Mouse (Mus musculus) CH12.LX (cell line): ENCODE results near the gene Mpo. TPM values are rescaled to one million over a fixed set of nuclear protein-coding genes. Genes with fewer than 3 reads are reported as not detected.

Experiments used
- DNase-seq: peaks from one replicate; pipeline ENCODE4 v3.0.0-alpha.2; 2013; ENCODE audit errors: extremely low read depth
- H3K27ac ChIP-seq: 2 replicates; pipeline ENCODE4 v1.5.1; 2012; ENCODE audit warnings: low read depth, mild to moderate bottlenecking, control low read depth, moderate library complexity; ENCODE audit not compliant: insufficient read depth
- H3K27me3 ChIP-seq: replicated peaks from 2 replicates; pipeline ENCODE3; 2012; ENCODE audit warnings: inconsistent platforms
- H3K36me3 ChIP-seq, 2 experiments: replicated peaks in 1 of 2; 2 replicates each; pipeline versions ENCODE3 to v1.6.1; 2012; ENCODE audit warnings: inconsistent platforms in 1 of 2, low read length in 1 of 2, mild to moderate bottlenecking in 1 of 2, mixed read lengths in 1 of 2, moderate library complexity in 1 of 2; ENCODE audit not compliant: control insufficient read depth in 1 of 2, insufficient read depth in 1 of 2
- H3K4me1 ChIP-seq, 2 experiments: 2 replicates each; pipeline ENCODE4 v1.6.1; 2012; ENCODE audit warnings: inconsistent platforms in 1 of 2, moderate library complexity in 1 of 2; ENCODE audit not compliant: insufficient read depth in 2 of 2, control insufficient read depth in 1 of 2
- H3K4me2 ChIP-seq: 2 replicates; pipeline ENCODE4 v1.6.1; 2012; ENCODE audit warnings: low read depth, mild to moderate bottlenecking, control low read depth; ENCODE audit not compliant: poor library complexity, insufficient read depth, severe bottlenecking
- H3K4me3 ChIP-seq, 3 experiments: fragments of 150-350 bp in 1 of 3; sonication (generic) in 1 of 3; replicated peaks in 1 of 3; 2 replicates each; pipeline versions ENCODE3 to v1.5.1; 2011 to 2012; ENCODE audit warnings: low read depth in 2 of 3, low read length in 2 of 3, mild to moderate bottlenecking in 2 of 3, moderate library complexity in 2 of 3, control low read depth in 1 of 3, improper control_type of control experiment in 1 of 3, inconsistent platforms in 1 of 3, mixed read lengths in 1 of 3; ENCODE audit not compliant: poor library complexity in 1 of 3
- H3K79me2 ChIP-seq: replicated peaks from 2 replicates; pipeline ENCODE4 v1.6.1; 2012; ENCODE audit warnings: mild to moderate bottlenecking, moderate library complexity; ENCODE audit not compliant: control insufficient read depth, poor library complexity, insufficient read depth, severe bottlenecking; ENCODE audit errors: extremely low read depth
- H3K9ac ChIP-seq: 2 replicates; pipeline ENCODE4 v1.6.1; 2012; ENCODE audit warnings: low read depth, mild to moderate bottlenecking, control low read depth, moderate library complexity; ENCODE audit not compliant: insufficient read depth
- H3K9me3 ChIP-seq: replicated peaks from 2 replicates; pipeline ENCODE3; 2012; ENCODE audit warnings: low read length, inconsistent platforms, mixed read lengths
- CHD1 ChIP-seq: IDR thresholded peaks from 2 replicates; pipeline ENCODE4 v1.6.1; 2012; ENCODE audit warnings: low read depth, low read length, improper control_type of control experiment, inconsistent platforms
- CHD2 ChIP-seq: IDR thresholded peaks from 2 replicates; pipeline ENCODE4 v1.6.1; 2011; ENCODE audit warnings: low read length, improper control_type of control experiment
- CTCF ChIP-seq, 2 experiments: IDR thresholded peaks in 1 of 2; conservative IDR thresholded peaks in 1 of 2; 2 replicates each; pipeline ENCODE4 v1.5.1; 2011 to 2012; ENCODE audit warnings: low read depth in 2 of 2, low read length in 2 of 2, improper control_type of control experiment in 1 of 2, inconsistent platforms in 1 of 2, mild to moderate bottlenecking in 1 of 2, moderate library complexity in 1 of 2
- ELF1 ChIP-seq: IDR thresholded peaks from 2 replicates; pipeline ENCODE4 v1.6.1; 2014; ENCODE audit warnings: low read depth, mild to moderate bottlenecking, inconsistent platforms, low read length, improper control_type of control experiment
- EP300 ChIP-seq: IDR thresholded peaks from 2 replicates; pipeline ENCODE4 v1.6.1; 2011; ENCODE audit warnings: low read length, improper control_type of control experiment
- ETS1 ChIP-seq: conservative IDR thresholded peaks from 2 replicates; pipeline ENCODE4 v1.6.1; 2012; ENCODE audit warnings: low read depth, mild to moderate bottlenecking, inconsistent platforms, low read length, improper control_type of control experiment, moderate library complexity
- GABPA ChIP-seq: IDR thresholded peaks from 2 replicates; pipeline ENCODE4 v1.6.1; 2012; ENCODE audit warnings: low read depth, low read length, improper control_type of control experiment, inconsistent platforms; ENCODE audit not compliant: insufficient replicate concordance
- HCFC1 ChIP-seq: IDR thresholded peaks from 2 replicates; pipeline ENCODE4 v1.6.1; 2012; ENCODE audit warnings: low read depth, mild to moderate bottlenecking, inconsistent platforms, low read length, improper control_type of control experiment
- IRF4 ChIP-seq: IDR thresholded peaks from 2 replicates; pipeline ENCODE4 v1.6.1; 2014; ENCODE audit warnings: low read depth, mild to moderate bottlenecking, inconsistent platforms, low read length, improper control_type of control experiment
- JUND ChIP-seq: conservative IDR thresholded peaks from 2 replicates; pipeline ENCODE4 v1.6.1; 2011; ENCODE audit warnings: low read depth, low read length, improper control_type of control experiment
- KAT2A ChIP-seq: IDR thresholded peaks from 2 replicates; pipeline ENCODE4 v1.6.1; 2012; ENCODE audit warnings: low read length, improper control_type of control experiment, inconsistent platforms; ENCODE audit not compliant: insufficient replicate concordance
- MAFK ChIP-seq: IDR thresholded peaks from 2 replicates; pipeline ENCODE4 v1.6.1; 2011; ENCODE audit warnings: low read length, improper control_type of control experiment; ENCODE audit not compliant: insufficient replicate concordance
- MAX ChIP-seq: IDR thresholded peaks from 2 replicates; pipeline ENCODE4 v1.6.1; 2011; ENCODE audit warnings: low read length, improper control_type of control experiment
- MAZ ChIP-seq: IDR thresholded peaks from 2 replicates; pipeline ENCODE4 v1.6.1; 2012; ENCODE audit warnings: low read depth, mild to moderate bottlenecking, inconsistent platforms, low read length, improper control_type of control experiment, moderate library complexity
- MEF2A ChIP-seq: IDR thresholded peaks from 2 replicates; pipeline ENCODE4 v1.6.1; 2014; ENCODE audit warnings: low read depth, mild to moderate bottlenecking, inconsistent platforms, low read length, improper control_type of control experiment, borderline replicate concordance
- MXI1 ChIP-seq: IDR thresholded peaks from 2 replicates; pipeline ENCODE4 v1.6.1; 2011; ENCODE audit warnings: mild to moderate bottlenecking, low read depth, low read length, improper control_type of control experiment
- MYC ChIP-seq: IDR thresholded peaks from 2 replicates; pipeline ENCODE4 v1.6.1; 2011; ENCODE audit warnings: low read depth, mild to moderate bottlenecking, improper control_type of control experiment, low read length
- NELFE ChIP-seq: IDR thresholded peaks from 2 replicates; pipeline ENCODE4 v1.6.1; 2011; ENCODE audit warnings: low read depth, low read length, improper control_type of control experiment
- NRF1 ChIP-seq: IDR thresholded peaks from 2 replicates; pipeline ENCODE4 v1.6.1; 2014; ENCODE audit warnings: low read depth, mild to moderate bottlenecking, inconsistent platforms, low read length, improper control_type of control experiment, moderate library complexity
- PAX5 ChIP-seq: IDR thresholded peaks from 2 replicates; pipeline ENCODE4 v1.6.1; 2012; ENCODE audit warnings: low read length, inconsistent platforms, mixed read lengths
- POLR2A ChIP-seq: IDR thresholded peaks from 2 replicates; pipeline ENCODE4 v1.6.1; 2011; ENCODE audit warnings: low read depth, mild to moderate bottlenecking, improper control_type of control experiment, low read length
- RCOR1 ChIP-seq: conservative IDR thresholded peaks from 2 replicates; pipeline ENCODE4 v1.6.1; 2012; ENCODE audit warnings: low read depth, mild to moderate bottlenecking, inconsistent platforms, low read length, improper control_type of control experiment
- SIN3A ChIP-seq: IDR thresholded peaks from 2 replicates; pipeline ENCODE4 v1.6.1; 2012; ENCODE audit warnings: low read length, improper control_type of control experiment, inconsistent platforms
- SMC3 ChIP-seq: IDR thresholded peaks from 2 replicates; pipeline ENCODE4 v1.6.1; 2011; ENCODE audit warnings: low read depth, low read length, improper control_type of control experiment
- TBP ChIP-seq: conservative IDR thresholded peaks from 2 replicates; pipeline ENCODE4 v1.6.1; 2011; ENCODE audit warnings: low read depth, low read length, improper control_type of control experiment
- TCF12 ChIP-seq: IDR thresholded peaks from 2 replicates; pipeline ENCODE4 v1.6.1; 2014; ENCODE audit warnings: low read depth, mild to moderate bottlenecking, inconsistent platforms, low read length, improper control_type of control experiment
- UBTF ChIP-seq: IDR thresholded peaks from 2 replicates; pipeline ENCODE4 v1.6.1; 2012; ENCODE audit warnings: low read depth, mild to moderate bottlenecking, inconsistent platforms, low read length, improper control_type of control experiment, moderate library complexity
- USF1 ChIP-seq: IDR thresholded peaks from 2 replicates; pipeline ENCODE4 v1.6.1; 2014; ENCODE audit warnings: low read depth, mild to moderate bottlenecking, inconsistent platforms, low read length, improper control_type of control experiment
- ZMIZ1 ChIP-seq: IDR thresholded peaks from 2 replicates; pipeline ENCODE4 v1.6.1; 2012; ENCODE audit warnings: low read depth, mild to moderate bottlenecking, inconsistent platforms, low read length, improper control_type of control experiment
- dilution Hi-C: fragments of 300-500 bp; cut with MboI; formaldehyde crosslinking; loops from 2 replicates; pipeline ENCODE4 v1.14.3; 2020; ENCODE audit warnings: low sequenced_read_pairs; ENCODE audit not compliant: extremely low pct_unique_long_range_greater_than_20kb, extremely low pct_ligation_motif_present
- in situ Hi-C: fragments of 300-500 bp; cut with MboI; formaldehyde crosslinking; loops from 3 replicates; pipeline ENCODE4 v1.14.3; 2019; ENCODE audit warnings: low sequenced_read_pairs, low pct_ligation_motif_present, low pct_unique_long_range_greater_than_20kb, mixed read lengths
- polyA plus RNA-seq: library from polyadenylated mRNA; unstranded; fragments of >175 nt; gene quantifications from 2 replicates; pipeline ENCODE4 v1.2.1, GENCODE M21; 2012; ENCODE audit warnings: low read depth; ENCODE audit not compliant: insufficient read length
- total RNA-seq, 2 experiments: library from RNA; depleted of rRNA; stranded (reverse); fragments of 300-350 nt in 1 of 2; fragments of >200 nt in 1 of 2; gene quantifications; 2 replicates each; pipeline ENCODE4 v1.2.3; 2012 to 2014

Mpo gene
- total and polyA plus RNA-seq, 3 experiments, result not detected

DNA sequence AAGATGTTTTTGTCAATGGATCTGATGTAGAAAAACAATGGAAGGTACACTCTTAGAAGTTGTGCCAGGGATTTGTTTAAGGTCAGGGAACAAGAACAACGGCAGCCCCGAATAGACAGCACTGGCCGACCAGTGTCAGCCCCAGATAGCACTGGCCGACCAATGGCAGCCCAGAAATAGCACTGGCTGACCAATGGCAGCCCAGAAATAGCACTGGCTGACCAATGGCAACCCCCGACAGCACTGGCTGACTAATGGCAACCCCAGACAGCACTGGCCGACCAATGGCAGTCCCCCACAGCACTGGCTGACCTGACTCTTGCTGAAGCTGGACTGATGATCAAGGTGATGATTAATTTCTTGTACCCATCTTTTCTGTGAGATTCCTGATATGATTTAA, 54.5 kb downstream of the Mpo start:
- H3K9ac ChIP-seq, result no peak overlapping the region
- in situ Hi-C loops, result no loop called here
- H3K79me2 ChIP-seq, result no peaks in the 10 kb centered on the region
- no peak overlapping the region for H3K27ac ChIP-seq
- H3K27me3 ChIP-seq, result no peaks in the 10 kb centered on the region
- no peaks in the 10 kb centered on the region for H3K9me3 ChIP-seq
- no peak overlapping the region for H3K4me2 ChIP-seq
- TF ChIP-seq GABPA (no peak), NRF1 (0 out of 2 replicates have a peak, but pooled peaks have one; percentile 18), EP300 (no peak), USF1 (no peak), CHD2 (peak; percentile 80)
- TF ChIP-seq, all 38 proteins: peak for 2
- Histone ChIP-seq H3K4me3 (no peak overlapping the region), H3K4me1 (peaks cover 0 to 18% of the 10 kb centered on the region in 2 experiments; a peak in 2 of 4 replicates), H3K36me3 (peaks cover 0 to 3% of the 10 kb centered on the region in 2 experiments)
- no peak for DNase-seq
- dilution Hi-C loops, result no loop called here

DNA sequence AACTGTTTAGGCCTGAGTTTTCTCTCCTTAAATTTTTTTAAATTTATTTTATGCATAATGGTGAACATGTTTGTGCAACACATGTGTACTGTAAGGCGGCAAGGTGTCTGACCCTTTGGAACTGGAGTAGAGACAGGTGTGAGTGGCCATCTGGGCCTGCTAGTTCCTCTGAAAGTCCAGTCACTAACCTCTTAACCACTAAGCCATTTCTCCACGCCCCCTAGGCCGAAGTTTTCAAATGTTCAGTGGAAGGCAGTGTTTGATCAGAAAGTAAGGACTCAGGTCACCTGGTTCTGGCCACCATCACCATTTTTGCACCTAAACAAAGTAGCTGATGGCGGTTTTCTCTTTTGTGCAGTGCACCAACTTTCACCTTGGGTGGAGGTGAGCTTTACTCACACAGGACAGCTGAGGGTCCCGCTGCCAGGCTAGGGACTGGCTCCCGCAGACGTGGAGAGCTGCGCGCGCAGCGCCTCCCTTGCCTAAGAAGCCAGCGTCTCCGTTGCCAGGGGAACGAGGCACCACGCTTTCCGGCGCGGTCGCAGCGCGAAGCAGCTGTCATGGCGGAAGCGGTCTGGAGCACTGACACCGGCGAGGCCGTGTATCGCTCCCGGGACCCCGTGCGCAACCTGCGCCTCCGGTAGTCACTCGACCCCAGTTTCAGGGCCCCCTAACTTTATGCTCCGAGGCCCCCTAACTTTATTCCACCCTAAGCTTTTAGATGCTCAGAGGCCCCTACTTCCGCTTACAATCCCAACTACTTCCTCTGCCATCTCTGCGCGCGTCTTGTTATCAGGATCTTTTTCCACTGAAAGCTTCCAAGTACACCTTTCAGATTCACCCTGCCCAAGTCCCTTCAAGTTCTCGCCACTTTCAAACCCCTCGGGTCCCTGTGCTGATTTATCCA, 59.6 kb downstream of the Mpo start, which contains the start of gene Mks1:
Gene Mks1 (plus strand): TSS at position 526 of the 907 bp plus-strand sequence.
- H3K9me3 ChIP-seq, result no peaks in the 10 kb centered on the region
- H3K27ac ChIP-seq, result peak within 1 kb of the TSS; percentile 73
- peak; percentile 97 for DNase-seq

More for the DNA sequence above, 59.6 kb downstream of the Mpo start, which contains the start of gene Mks1:
- in situ Hi-C loops (no loop called here), dilution Hi-C loops (no loop called here)
- H3K27me3 ChIP-seq, result no peaks in the 10 kb centered on the region
- peaks cover 24 to 34% of the 10 kb centered on the region in 2 experiments for H3K36me3 ChIP-seq
- no peaks in the 10 kb centered on the region for H3K79me2 ChIP-seq
- TF ChIP-seq TBP (peak; percentile 47), ZMIZ1 (peak; percentile 60; the same call in 1 of the 2 replicates), NRF1 (peak; percentile 89), RCOR1 (no peak), MAFK (no peak), MAZ (no peak), SIN3A (peak; percentile 99), CHD1 (no peak), KAT2A (no peak), POLR2A (peak; percentile 82), ELF1 (peak; percentile 89), CTCF (conservative IDR thresholded peaks at IDR 0.05 in 1 of 2, IDR thresholded peaks at IDR 0.05 in 1 of 2; ENCODE audit: low read depth in 2 of 2, low read length in 2 of 2) (no peak), UBTF (no peak), GABPA (no peak), IRF4 (peak; percentile 5; the same call in 1 of the 2 replicates), TCF12 (peak; percentile 87; the same call in 1 of the 2 replicates), JUND (no peak), HCFC1 (peak; percentile 82), ETS1 (0 out of 2 replicates have a peak, but pooled peaks have one; percentile 1), EP300 (peak; percentile 19; the same call in 1 of the 2 replicates), MYC (peak; percentile 91), USF1 (no peak), MXI1 (peak; percentile 100), PAX5 (no peak), NELFE (peak; percentile 73), CHD2 (no peak), MAX (peak; percentile 66; the same call in 1 of the 2 replicates), SMC3 (no peak), MEF2A (peak; percentile 13)
- H3K4me1 ChIP-seq, result peaks cover 4 to 25% of the 10 kb centered on the region in 2 experiments; a peak in 3 of 4 replicates
- peak within 1 kb of the TSS; percentile 95 for H3K9ac ChIP-seq
- H3K4me2 ChIP-seq, result peak within 1 kb of the TSS; percentile 70
- peak within 1 kb of the TSS; percentile 69 to 72 (median 71) for H3K4me3 ChIP-seq
